Mouse (Mus musculus) lung, postnatal 0 days (tissue): ENCODE data around the gene Fam25c.

Source experiments
- CTCF ChIP-seq: IDR thresholded peaks from 2 replicates; pipeline ENCODE4 v1.5.1; 2016; ENCODE audit warnings: antibody characterized with exemption, mild to moderate bottlenecking
- EP300 ChIP-seq: IDR thresholded peaks from 2 replicates; pipeline ENCODE4 v1.6.1; 2016; ENCODE audit warnings: antibody characterized with exemption, mild to moderate bottlenecking, control low read depth

GRCm38 (mm10) chr14:34362135-34362534 lies 6.9 kb upstream of the Fam25c start:
- TF ChIP-seq EP300: no peak
- no peak for TF ChIP-seq CTCF
